Mouse (Mus musculus) kidney, postnatal 0 days (tissue): Measurements from ENCODE around the gene Arrdc3. TPM values are rescaled to one million over a fixed set of nuclear protein-coding genes. Genes with fewer than 3 reads are reported as not detected.
A peak's percentile ranks its signal among the peaks of the same experiment; 100 is the strongest.
"Not testable (repeated sequence)": the region's sequence is repeated elsewhere in the genome, so short reads cannot be mapped to it uniquely, and the experiment has no call there.

ENCODE experiments used
- ATAC-seq: fragments of 200-750 bp; cut with Nextera tagmentation; replicated peaks from 2 replicates; pipeline ENCODE4 v1.8.0; 2017; ENCODE audit warnings: low read depth, moderate number of reproducible peaks, moderate TSS enrichment, moderate library complexity; ENCODE audit not compliant: low FRiP score
- DNase-seq: peaks from one replicate; pipeline ENCODE4 v3.0.0-alpha.2; 2016; ENCODE audit warnings: low spot score
- H3K27ac ChIP-seq: fragments of 300-500 bp; sonication (generic); 2 replicates; pipeline ENCODE4 v1.5.1; 2014; ENCODE audit warnings: mild to moderate bottlenecking
- H3K27me3 ChIP-seq: fragments of 300-500 bp; sonication (generic); 2 replicates; pipeline ENCODE4 v1.6.1; 2014; ENCODE audit warnings: low read length, mixed read lengths; ENCODE audit not compliant: insufficient read depth
- H3K36me3 ChIP-seq: fragments of 300-500 bp; sonication (generic); 2 replicates; pipeline ENCODE4 v1.6.1; 2014; ENCODE audit warnings: low read length, mixed read lengths; ENCODE audit not compliant: insufficient read depth
- H3K4me1 ChIP-seq: fragments of 300-500 bp; sonication (generic); replicated peaks from 2 replicates; pipeline ENCODE4 v1.6.1; 2014; ENCODE audit warnings: antibody characterized with exemption, low read length, mixed read lengths; ENCODE audit not compliant: insufficient read depth
- H3K4me2 ChIP-seq: fragments of 300-500 bp; sonication (generic); 2 replicates; pipeline ENCODE4 v1.6.1; 2014; ENCODE audit warnings: mild to moderate bottlenecking, low read length, moderate library complexity, mixed read lengths
- H3K4me3 ChIP-seq: fragments of 300-500 bp; sonication (generic); replicated peaks from 2 replicates; pipeline ENCODE4 v1.5.1; 2014; ENCODE audit warnings: low read depth, low read length
- H3K9ac ChIP-seq: fragments of 300-500 bp; sonication (generic); 2 replicates; pipeline ENCODE4 v1.6.1; 2014; ENCODE audit warnings: low read depth, low read length
- H3K9me3 ChIP-seq: fragments of 300-500 bp; sonication (generic); replicated peaks from 2 replicates; pipeline ENCODE4 v1.6.1; 2016; ENCODE audit warnings: low read length, inconsistent platforms, mixed read lengths
- CTCF ChIP-seq: IDR thresholded peaks from 2 replicates; pipeline ENCODE4 v1.5.1; 2016; ENCODE audit warnings: antibody characterized with exemption, low read depth, mild to moderate bottlenecking, moderate library complexity
- WGBS: fragments of 180-500 bp; shearing (Covaris S2); extraction: QIAGEN DNeasy Blood & Tissue Kit; methylation state at CpG from one replicate; pipeline ENCODE4 v1.1.7; 2014; 5-methylcytosine and 5-hydroxymethylcytosine counted together
- polyA plus RNA-seq: library from polyadenylated mRNA; unstranded; fragments of >200 nt; fragmentation: Nextera tagmentation; extraction: Ambion mirVana; gene quantifications from 2 replicates; pipeline ENCODE4 v1.2.1, GENCODE M21; 2015

The Arrdc3 gene
- polyA plus RNA-seq, 1 experiment from 2014 or later, result 58.1 TPM

DNA sequence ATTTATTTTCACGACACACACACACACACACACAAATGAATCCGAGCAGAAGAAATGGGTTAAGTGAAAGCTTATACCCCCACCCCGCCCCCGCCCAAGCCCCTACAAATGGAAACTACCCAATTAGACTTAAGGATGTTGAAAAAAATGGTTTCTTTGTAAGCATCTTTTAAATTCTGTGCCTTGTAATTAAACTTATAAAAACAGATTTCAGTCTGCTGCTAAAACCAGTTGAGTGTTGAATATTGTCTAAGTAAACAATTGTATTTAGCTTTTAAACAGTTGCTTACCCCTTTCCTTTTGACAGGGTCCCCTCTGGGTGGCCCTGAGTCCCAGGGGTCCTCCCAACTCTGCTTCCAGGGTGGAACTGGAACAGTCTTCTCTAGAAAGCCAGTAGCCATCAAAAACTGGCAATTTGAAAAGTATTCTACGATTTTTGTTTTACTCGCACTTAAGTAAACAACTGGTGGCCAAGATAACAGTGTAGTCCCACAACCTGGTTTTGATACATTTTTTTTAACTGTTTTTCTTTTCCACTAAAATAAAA, 3.6 kb downstream of the Arrdc3 start:
- WGBS, result 13% methylated on average over 6 of the region's 6 CpGs
- Histone ChIP-seq H3K36me3 (peaks cover 16% of the 10 kb centered on the region; the same call in 1 of the 2 replicates), H3K4me1 (0 out of 2 replicates have a peak, but pooled peaks cover 3% of the 10 kb centered on the region), H3K9ac (peak overlapping the region; percentile 96), H3K9me3 (no peaks in the 10 kb centered on the region), H3K27ac (peak overlapping the region; percentile 100), H3K4me2 (peak overlapping the region; percentile 70), H3K4me3 (peak overlapping the region; percentile 77), H3K27me3 (no peaks in the 10 kb centered on the region)
- ATAC-seq (no peak), DNase-seq (peak; percentile 54)
- TF ChIP-seq CTCF, result no peak

DNA sequence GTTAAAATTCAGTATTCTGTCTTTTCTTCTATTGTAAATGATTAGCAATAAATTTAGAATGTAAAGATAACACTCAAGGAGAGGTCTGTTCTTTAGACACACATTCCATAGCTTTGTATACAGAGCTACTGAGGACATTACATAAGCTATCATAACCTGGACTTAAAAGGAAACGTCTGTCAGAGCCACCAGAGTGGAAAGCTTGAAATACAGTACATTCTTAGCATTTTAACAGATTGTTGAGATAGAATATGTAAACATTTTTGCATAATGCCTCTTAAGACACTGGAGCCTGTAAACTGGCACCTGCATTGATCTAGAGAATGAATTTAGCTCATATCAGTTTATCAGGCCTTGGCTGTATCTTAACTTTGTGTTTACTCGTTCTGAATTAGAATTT, 4.7 kb downstream of the Arrdc3 start:
- Histone ChIP-seq H3K4me3 (no peak overlapping the region), H3K4me2 (no peak overlapping the region), H3K27ac (no peak overlapping the region), H3K27me3 (no peaks in the 10 kb centered on the region), H3K9ac (no peak overlapping the region), H3K4me1 (no peaks in the 10 kb centered on the region), H3K36me3 (peaks cover 21% of the 10 kb centered on the region; the same call in 1 of the 2 replicates), H3K9me3 (no peaks in the 10 kb centered on the region)
- DNase-seq, result no peak
- WGBS, result 53% methylated on average over 2 of the region's 2 CpGs
- ATAC-seq, result no peak
- no peak for TF ChIP-seq CTCF

DNA sequence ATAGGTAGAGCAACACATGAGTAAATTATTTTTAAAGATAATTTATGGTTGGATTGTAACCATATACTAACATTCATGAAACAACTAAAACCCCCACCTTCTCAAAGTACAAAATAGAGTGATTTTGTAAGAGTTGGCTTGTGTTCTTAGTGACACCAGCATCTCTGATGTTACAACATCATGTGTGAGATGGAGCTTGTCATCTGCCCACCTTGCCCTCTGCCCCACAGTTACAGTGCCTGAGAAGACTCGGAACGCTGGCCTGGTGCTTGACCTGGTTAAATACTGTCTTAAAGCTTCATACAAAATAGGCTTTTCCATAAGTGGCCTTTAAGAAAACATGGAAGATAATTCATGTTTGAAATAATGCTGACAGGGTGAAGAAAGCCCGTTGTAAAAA, 11.7 kb downstream of the Arrdc3 start:
- H3K4me1 ChIP-seq, H3K9me3 ChIP-seq, H3K27me3 ChIP-seq, ATAC-seq, H3K27ac ChIP-seq, H3K4me2 ChIP-seq, H3K4me3 ChIP-seq, DNase-seq, H3K9ac ChIP-seq: not testable (repeated sequence)
- peaks cover 42% of the 10 kb centered on the region for H3K36me3 ChIP-seq
- 80% methylated on average over 3 of the region's 3 CpGs for WGBS

DNA sequence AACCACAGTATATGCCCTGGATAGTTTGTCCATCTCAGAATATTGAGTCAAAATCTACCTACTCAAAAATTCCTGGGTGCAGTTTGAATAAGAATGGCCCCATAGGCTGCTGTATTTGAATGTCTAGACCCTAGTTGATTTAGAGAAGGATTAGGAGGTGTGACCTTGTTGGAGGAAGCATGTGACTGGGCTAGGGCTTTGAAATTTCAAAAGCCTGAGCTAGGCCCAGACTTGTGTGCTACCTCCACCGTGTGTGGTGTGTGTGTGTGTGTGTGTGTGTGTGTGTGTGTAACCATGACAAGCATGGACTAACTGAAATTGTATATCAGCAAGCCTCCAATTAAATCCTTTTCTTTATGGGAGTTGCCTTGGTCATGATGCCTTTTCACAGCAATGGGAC, 14.2 kb downstream of the Arrdc3 start:
- Histone ChIP-seq H3K36me3 (peaks cover 22% of the 10 kb centered on the region), H3K9ac (no peak overlapping the region), H3K9me3 (no peaks in the 10 kb centered on the region), H3K4me3 (no peak overlapping the region), H3K4me1 (no peaks in the 10 kb centered on the region), H3K27me3 (no peaks in the 10 kb centered on the region), H3K4me2 (no peak overlapping the region), H3K27ac (no peak overlapping the region)
- no peak for DNase-seq
- no peak for TF ChIP-seq CTCF
- ATAC-seq, result 0 out of 2 replicates have a peak, but pooled peaks have one; percentile 33
- 78% methylated on average over 1 of the region's 1 CpGs for WGBS

DNA sequence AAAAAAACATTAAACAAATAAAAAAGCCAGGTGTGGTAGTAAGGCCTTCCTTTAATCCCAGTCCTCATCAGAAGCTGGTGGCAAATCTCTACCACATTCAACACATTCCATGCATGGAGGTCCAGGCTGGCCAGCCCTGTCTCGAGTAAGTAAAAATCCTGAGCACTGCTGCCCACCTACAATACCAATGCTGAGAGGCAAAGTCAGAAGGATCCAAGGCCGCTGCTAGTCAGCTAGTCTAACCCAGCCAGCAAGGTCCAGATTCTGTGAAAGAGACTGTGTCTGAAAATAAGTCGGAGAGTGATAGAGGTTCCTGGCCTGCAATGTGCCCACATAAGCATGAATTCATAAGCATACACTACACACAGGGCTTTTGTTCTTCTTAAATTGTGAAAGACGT, 14.9 kb downstream of the Arrdc3 start:
- H3K9ac ChIP-seq, result no peak overlapping the region
- WGBS, result 90% methylated on average over 4 of the region's 4 CpGs
- no peak overlapping the region for H3K4me3 ChIP-seq
- H3K27me3 ChIP-seq, result no peaks in the 10 kb centered on the region
- no peaks in the 10 kb centered on the region for H3K9me3 ChIP-seq
- TF ChIP-seq CTCF, result no peak
- no peaks in the 10 kb centered on the region for H3K4me1 ChIP-seq
- ATAC-seq (no peak), DNase-seq (no peak)
- H3K4me2 ChIP-seq, result no peak overlapping the region
- peaks cover 18% of the 10 kb centered on the region for H3K36me3 ChIP-seq
- no peak overlapping the region for H3K27ac ChIP-seq

DNA sequence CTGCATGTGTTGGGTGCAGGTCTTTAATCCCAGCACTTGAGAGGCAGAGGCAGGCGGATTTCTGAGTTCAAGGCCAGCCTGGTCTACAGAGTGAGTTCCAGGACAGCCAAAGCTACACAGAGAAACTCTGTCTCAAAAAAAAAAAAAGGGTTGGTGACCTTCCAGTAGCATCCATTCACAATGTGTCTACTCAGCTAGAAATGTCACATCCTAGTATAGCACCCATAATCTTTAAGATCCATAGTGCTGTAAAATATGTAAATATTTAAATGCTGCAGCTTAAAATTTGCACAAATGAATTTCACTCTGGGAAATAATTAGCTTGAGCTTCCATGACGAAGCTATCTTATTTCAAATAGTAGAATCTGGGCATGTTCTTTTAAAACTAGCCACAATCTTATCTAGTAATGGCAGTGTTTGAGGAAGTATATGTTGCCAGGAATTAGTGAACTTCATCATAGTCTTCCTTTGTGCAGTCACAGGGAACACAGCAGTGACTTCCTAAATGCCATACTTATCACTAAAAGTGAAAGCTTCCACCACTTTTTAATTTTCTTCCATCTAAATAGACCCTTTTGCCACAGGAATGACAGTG, 16.3 kb downstream of the Arrdc3 start:
- H3K4me2 ChIP-seq, result no peak overlapping the region
- H3K36me3 ChIP-seq, result 0 out of 2 replicates have a peak, but pooled peaks cover 5% of the 10 kb centered on the region
- no peak overlapping the region for H3K4me3 ChIP-seq
- no peak overlapping the region for H3K27ac ChIP-seq
- H3K9ac ChIP-seq, result no peak overlapping the region
- no peak for DNase-seq
- H3K9me3 ChIP-seq, result no peaks in the 10 kb centered on the region
- 87% methylated on average over 2 of the region's 2 CpGs for WGBS
- no peak for ATAC-seq
- no peaks in the 10 kb centered on the region for H3K4me1 ChIP-seq
- H3K27me3 ChIP-seq, result no peaks in the 10 kb centered on the region
- TF ChIP-seq CTCF, result no peak
